Mouse (Mus musculus): ENCODE measurements around the gene Ptprf. TPM values are rescaled to one million over a fixed set of nuclear protein-coding genes. Genes with fewer than 3 reads are reported as not detected.

Ptprf gene
- polyA plus RNA-seq, 1 experiment, result 7.6 TPM

GRCm38 (mm10) chr4:118290416-118291030 lies 682 bp downstream of the Ptprf start:
- H3K27me3 ChIP-seq (ENCODE audit: control insufficient read depth, insufficient read depth, insufficient read length), result peaks cover 22% of the 10 kb centered on the region
- no peak for TF ChIP-seq REST (IDR thresholded peaks at IDR 0.05; ENCODE audit: insufficient read depth, insufficient read length)
- no peak for TF ChIP-seq POLR2A (IDR thresholded peaks at IDR 0.05; ENCODE audit: insufficient read length, low read depth)
- no peak for TF ChIP-seq TCF3 (IDR thresholded peaks at IDR 0.05; ENCODE audit: insufficient read length, low read depth)
- no peak for TF ChIP-seq MAX (IDR thresholded peaks at IDR 0.05; ENCODE audit: low read depth)
- no peak for TF ChIP-seq MYOG (IDR thresholded peaks at IDR 0.05; ENCODE audit: control insufficient read depth in 1 of 3, insufficient read depth in 1 of 3, insufficient read length in 2 of 3, low read depth in 2 of 3)
- no peak for TF ChIP-seq POLR2AphosphoS2 (IDR thresholded peaks at IDR 0.05; ENCODE audit: insufficient read length, low read depth)
- TF ChIP-seq E2F4 (IDR thresholded peaks at IDR 0.05; ENCODE audit: insufficient read depth), result no peak
- no peak for TF ChIP-seq MYOD1 (IDR thresholded peaks at IDR 0.05; ENCODE audit: control insufficient read depth in 1 of 3, insufficient read length in 2 of 3, low read depth in 2 of 3)
- no peak for TF ChIP-seq SRF (IDR thresholded peaks at IDR 0.05; ENCODE audit: control insufficient read depth, insufficient read length, low read depth)
- no peak for TF ChIP-seq USF1 (IDR thresholded peaks at IDR 0.05; ENCODE audit: low read depth)
- no peak for TF ChIP-seq CEBPB (IDR thresholded peaks at IDR 0.05; ENCODE audit: insufficient read depth, poor library complexity, severe bottlenecking)
- TF ChIP-seq TCF12 (IDR thresholded peaks at IDR 0.05; ENCODE audit: insufficient read depth, poor library complexity, severe bottlenecking), result no peak
- H3K4me3 ChIP-seq, result no peak overlapping the region
- peak overlapping the region; percentile 26 for H3ac ChIP-seq (ENCODE audit: control insufficient read depth, insufficient read length)
- H3K36me3 ChIP-seq (ENCODE audit: control insufficient read depth, insufficient read depth), result no peaks in the 10 kb centered on the region
- peak overlapping the region; percentile 30 for H3K4me2 ChIP-seq (ENCODE audit: low read depth)
- no peaks in the 10 kb centered on the region for H3K79me2 ChIP-seq (ENCODE audit: control insufficient read depth, insufficient read depth)

- peaks cover 26% of the 10 kb centered on the region for H3K27me3 ChIP-seq (ENCODE audit: control insufficient read depth, insufficient read depth, insufficient read length)
- H3ac ChIP-seq (ENCODE audit: control insufficient read depth, insufficient read length), result peak overlapping the region; percentile 26
- H3K36me3 ChIP-seq (ENCODE audit: control insufficient read depth, insufficient read depth), result no peaks in the 10 kb centered on the region
- peak overlapping the region; percentile 30 for H3K4me2 ChIP-seq (ENCODE audit: low read depth)
- H3K79me2 ChIP-seq (ENCODE audit: control insufficient read depth, insufficient read depth), result no peaks in the 10 kb centered on the region
- H3K4me3 ChIP-seq, result no peak overlapping the region
- no peak for TF ChIP-seq E2F4 (IDR thresholded peaks at IDR 0.05; ENCODE audit: insufficient read depth)
Measured at GRCm38 (mm10) chr4:118289960-118290415, 1.2 kb downstream of the Ptprf start.

- Histone ChIP-seq H3K4me3 (no peak overlapping the region), H3K4me2 (ENCODE audit: low read depth) (no peak overlapping the region), H3ac (ENCODE audit: control insufficient read depth, insufficient read length) (no peak overlapping the region), H3K27me3 (ENCODE audit: control insufficient read depth, insufficient read depth, insufficient read length) (peaks cover 28% of the 10 kb centered on the region), H3K79me2 (ENCODE audit: control insufficient read depth, insufficient read depth) (no peaks in the 10 kb centered on the region), H3K36me3 (ENCODE audit: control insufficient read depth, insufficient read depth) (no peaks in the 10 kb centered on the region)
- no peak for TF ChIP-seq POLR2AphosphoS2 (IDR thresholded peaks at IDR 0.05; ENCODE audit: insufficient read length, low read depth)
Measured at GRCm38 (mm10) chr4:118289266-118289665, 1.9 kb downstream of the Ptprf start.

GRCm38 (mm10) chr4:118288531-118288930 lies 2.7 kb downstream of the Ptprf start:
- peaks cover 28% of the 10 kb centered on the region for H3K27me3 ChIP-seq (ENCODE audit: control insufficient read depth, insufficient read depth, insufficient read length)

GRCm38 (mm10) chr4:118286202-118286601 lies 5.0 kb downstream of the Ptprf start:
- no peak overlapping the region for H3K4me2 ChIP-seq (ENCODE audit: low read depth)
- H3K79me2 ChIP-seq (ENCODE audit: control insufficient read depth, insufficient read depth), result no peaks in the 10 kb centered on the region

More at GRCm38 (mm10) chr4:118288531-118288930, 2.7 kb downstream of the Ptprf start:
- no peak overlapping the region for H3K4me3 ChIP-seq
- TF ChIP-seq POLR2AphosphoS2 (IDR thresholded peaks at IDR 0.05; ENCODE audit: insufficient read length, low read depth) (no peak), MAX (IDR thresholded peaks at IDR 0.05; ENCODE audit: low read depth) (no peak), USF1 (IDR thresholded peaks at IDR 0.05; ENCODE audit: low read depth) (no peak), MYOG (IDR thresholded peaks at IDR 0.05; ENCODE audit: control insufficient read depth in 1 of 3, insufficient read depth in 1 of 3, insufficient read length in 2 of 3, low read depth in 2 of 3) (no peak), REST (IDR thresholded peaks at IDR 0.05; ENCODE audit: insufficient read depth, insufficient read length) (no peak), E2F4 (IDR thresholded peaks at IDR 0.05; ENCODE audit: insufficient read depth) (no peak), MYOD1 (IDR thresholded peaks at IDR 0.05; ENCODE audit: control insufficient read depth in 1 of 3, insufficient read length in 2 of 3, low read depth in 2 of 3) (no peak), CEBPB (IDR thresholded peaks at IDR 0.05; ENCODE audit: insufficient read depth, poor library complexity, severe bottlenecking) (no peak), TCF3 (IDR thresholded peaks at IDR 0.05; ENCODE audit: insufficient read length, low read depth) (no peak), POLR2A (IDR thresholded peaks at IDR 0.05; ENCODE audit: insufficient read length, low read depth) (no peak), TCF12 (IDR thresholded peaks at IDR 0.05; ENCODE audit: insufficient read depth, poor library complexity, severe bottlenecking) (no peak), SRF (IDR thresholded peaks at IDR 0.05; ENCODE audit: control insufficient read depth, insufficient read length, low read depth) (no peak)
- no peaks in the 10 kb centered on the region for H3K36me3 ChIP-seq (ENCODE audit: control insufficient read depth, insufficient read depth)
- no peaks in the 10 kb centered on the region for H3K79me2 ChIP-seq (ENCODE audit: control insufficient read depth, insufficient read depth)
- no peak overlapping the region for H3ac ChIP-seq (ENCODE audit: control insufficient read depth, insufficient read length)
- no peak overlapping the region for H3K4me2 ChIP-seq (ENCODE audit: low read depth)

More at GRCm38 (mm10) chr4:118286202-118286601, 5.0 kb downstream of the Ptprf start:
- no peak overlapping the region for H3ac ChIP-seq (ENCODE audit: control insufficient read depth, insufficient read length)
- TF ChIP-seq USF1 (IDR thresholded peaks at IDR 0.05; ENCODE audit: low read depth) (no peak), E2F4 (IDR thresholded peaks at IDR 0.05; ENCODE audit: insufficient read depth) (no peak), POLR2A (IDR thresholded peaks at IDR 0.05; ENCODE audit: insufficient read length, low read depth) (no peak), MYOD1 (IDR thresholded peaks at IDR 0.05; ENCODE audit: control insufficient read depth in 1 of 3, insufficient read length in 2 of 3, low read depth in 2 of 3) (no peak), SRF (IDR thresholded peaks at IDR 0.05; ENCODE audit: control insufficient read depth, insufficient read length, low read depth) (no peak), MYOG (IDR thresholded peaks at IDR 0.05; ENCODE audit: control insufficient read depth in 1 of 3, insufficient read depth in 1 of 3, insufficient read length in 2 of 3, low read depth in 2 of 3) (no peak), TCF12 (IDR thresholded peaks at IDR 0.05; ENCODE audit: insufficient read depth, poor library complexity, severe bottlenecking) (no peak), POLR2AphosphoS2 (IDR thresholded peaks at IDR 0.05; ENCODE audit: insufficient read length, low read depth) (no peak), CEBPB (IDR thresholded peaks at IDR 0.05; ENCODE audit: insufficient read depth, poor library complexity, severe bottlenecking) (no peak), TCF3 (IDR thresholded peaks at IDR 0.05; ENCODE audit: insufficient read length, low read depth) (no peak), MAX (IDR thresholded peaks at IDR 0.05; ENCODE audit: low read depth) (no peak), REST (IDR thresholded peaks at IDR 0.05; ENCODE audit: insufficient read depth, insufficient read length) (no peak)
- H3K27me3 ChIP-seq (ENCODE audit: control insufficient read depth, insufficient read depth, insufficient read length), result peaks cover 25% of the 10 kb centered on the region
- H3K4me3 ChIP-seq, result no peak overlapping the region
- H3K36me3 ChIP-seq (ENCODE audit: control insufficient read depth, insufficient read depth), result no peaks in the 10 kb centered on the region

Data from myocyte (in vitro differentiated cells).